Mouse (Mus musculus): ENCODE data around the gene Slc6a16.

Slc6a16 gene

GRCm38 (mm10) chr7:45240633-45241388, at the start of gene Slc6a16:
Gene Slc6a16, plus strand, starts transcription at chr7:45241085.
- DNase-seq (ENCODE audit: low spot score in 2 of 2), result peak in 1 of 2 experiments; percentile 44

- DNase-seq (ENCODE audit: low spot score in 2 of 2), result no peak
Measured at GRCm38 (mm10) chr7:45191161-45191560, 49.7 kb upstream of the Slc6a16 start.

- no peak for DNase-seq (ENCODE audit: low spot score in 2 of 2)
Measured at GRCm38 (mm10) chr7:45191803-45192363, 49.0 kb upstream of the Slc6a16 start.

- no peak for DNase-seq (ENCODE audit: low spot score in 2 of 2)
Measured at GRCm38 (mm10) chr7:45192585-45193310, 48.1 kb upstream of the Slc6a16 start.

GRCm38 (mm10) chr7:45193406-45193805, 47.5 kb upstream of the Slc6a16 start:
- DNase-seq (ENCODE audit: low spot score in 2 of 2), result no peak

GRCm38 (mm10) chr7:45193871-45194785, 46.8 kb upstream of the Slc6a16 start:
- DNase-seq (ENCODE audit: low spot score in 2 of 2), result no peak

- DNase-seq (ENCODE audit: low spot score in 2 of 2), result no peak
Measured at GRCm38 (mm10) chr7:45195341-45196175, 45.3 kb upstream of the Slc6a16 start.

- DNase-seq (ENCODE audit: low spot score in 2 of 2), result no peak
Measured at GRCm38 (mm10) chr7:45196176-45196535, 44.7 kb upstream of the Slc6a16 start.

- no peak for DNase-seq (ENCODE audit: low spot score in 2 of 2)
Measured at GRCm38 (mm10) chr7:45196994-45197393, 43.9 kb upstream of the Slc6a16 start.

- DNase-seq (ENCODE audit: low spot score in 2 of 2), result peak; percentile 56 to 65
Measured at GRCm38 (mm10) chr7:45198435-45198834, 42.5 kb upstream of the Slc6a16 start.

GRCm38 (mm10) chr7:45198961-45199360, 41.9 kb upstream of the Slc6a16 start:
- peak; percentile 62 to 82 for DNase-seq (ENCODE audit: low spot score in 2 of 2)

GRCm38 (mm10) chr7:45202654-45203053, 38.2 kb upstream of the Slc6a16 start:
- no peak for DNase-seq (ENCODE audit: low spot score in 2 of 2)

GRCm38 (mm10) chr7:45204380-45205143, 36.3 kb upstream of the Slc6a16 start, which contains the start of gene Ccdc155:
Gene Ccdc155, minus strand, starts transcription at chr7:45204892.
- peak; percentile 89 to 91 for DNase-seq (ENCODE audit: low spot score in 2 of 2)

- DNase-seq (ENCODE audit: low spot score in 2 of 2), result no peak
Measured at GRCm38 (mm10) chr7:45208260-45208659, 32.6 kb upstream of the Slc6a16 start.

GRCm38 (mm10) chr7:45211070-45211469, 29.8 kb upstream of the Slc6a16 start:
- DNase-seq (ENCODE audit: low spot score in 2 of 2), result no peak

- DNase-seq (ENCODE audit: low spot score in 2 of 2), result no peak
Measured at GRCm38 (mm10) chr7:45211851-45212251, 29.0 kb upstream of the Slc6a16 start, which contains the start of gene Dkkl1. Gene Dkkl1, minus strand, starts transcription at chr7:45212147.

- no peak for DNase-seq (ENCODE audit: low spot score in 2 of 2)
Measured at GRCm38 (mm10) chr7:45212356-45212755, 28.5 kb upstream of the Slc6a16 start.

GRCm38 (mm10) chr7:45213708-45214107, 27.2 kb upstream of the Slc6a16 start:
- DNase-seq (ENCODE audit: low spot score in 2 of 2), result no peak

GRCm38 (mm10) chr7:45215673-45216441, 25.0 kb upstream of the Slc6a16 start, which contains the start of gene Tead2:
Gene Tead2, plus strand, starts transcription at chr7:45215753.
- DNase-seq (ENCODE audit: low spot score in 2 of 2), result no peak
